Mouse (Mus musculus) intestine, embryonic 16.5 days (tissue): ENCODE measurements at regions not wholly inside any gene's neighbourhood (a gene's known extent, or its start where the extent isn't known, plus 50 kb on each side); places are given as distances from the start of the nearest gene placed in this dataset.

ENCODE experiments used
- ATAC-seq: fragments of 200-750 bp; cut with Nextera tagmentation; 2 replicates; pipeline ENCODE4 v1.8.0; 2017; ENCODE audit warnings: moderate TSS enrichment, moderate library complexity
- H3K27ac ChIP-seq: fragments of 300-500 bp; sonication (generic); 2 replicates; pipeline ENCODE4 v1.5.1; 2014; ENCODE audit warnings: mild to moderate bottlenecking, low read length
- H3K27me3 ChIP-seq: fragments of 300-500 bp; sonication (generic); replicated peaks from 2 replicates; pipeline ENCODE4 v1.6.1; 2014; ENCODE audit warnings: low read length, control low read depth, mixed read lengths; ENCODE audit not compliant: control insufficient read depth, insufficient read depth
- H3K36me3 ChIP-seq: fragments of 300-500 bp; sonication (generic); 2 replicates; pipeline ENCODE4 v1.6.1; 2014; ENCODE audit warnings: low read length, control low read depth; ENCODE audit not compliant: control insufficient read depth, insufficient read depth
- H3K4me1 ChIP-seq: fragments of 300-500 bp; sonication (generic); 2 replicates; pipeline ENCODE4 v1.6.1; 2014; ENCODE audit warnings: low read length, control low read depth, mixed read lengths; ENCODE audit not compliant: control insufficient read depth, insufficient read depth
- H3K4me2 ChIP-seq: fragments of 300-500 bp; sonication (generic); 2 replicates; pipeline ENCODE4 v1.6.1; 2014; ENCODE audit warnings: low read depth, low read length, control low read depth
- H3K4me3 ChIP-seq: fragments of 300-500 bp; sonication (generic); 2 replicates; pipeline ENCODE4 v1.5.1; 2014; ENCODE audit warnings: mild to moderate bottlenecking, low read length
- H3K9ac ChIP-seq: fragments of 300-500 bp; sonication (generic); 2 replicates; pipeline ENCODE4 v1.6.1; 2014; ENCODE audit warnings: low read depth, low read length
- H3K9me3 ChIP-seq: fragments of 300-500 bp; sonication (generic); 2 replicates; pipeline ENCODE4 v1.6.1; 2016; ENCODE audit warnings: low read length, control low read depth; ENCODE audit not compliant: control insufficient read depth
- WGBS: fragments of 180-500 bp; shearing (Covaris S2); extraction: QIAGEN DNeasy Blood & Tissue Kit; methylation state at CpG from one replicate; pipeline ENCODE4 v1.1.7; 2014; 5-methylcytosine and 5-hydroxymethylcytosine counted together

DNA sequence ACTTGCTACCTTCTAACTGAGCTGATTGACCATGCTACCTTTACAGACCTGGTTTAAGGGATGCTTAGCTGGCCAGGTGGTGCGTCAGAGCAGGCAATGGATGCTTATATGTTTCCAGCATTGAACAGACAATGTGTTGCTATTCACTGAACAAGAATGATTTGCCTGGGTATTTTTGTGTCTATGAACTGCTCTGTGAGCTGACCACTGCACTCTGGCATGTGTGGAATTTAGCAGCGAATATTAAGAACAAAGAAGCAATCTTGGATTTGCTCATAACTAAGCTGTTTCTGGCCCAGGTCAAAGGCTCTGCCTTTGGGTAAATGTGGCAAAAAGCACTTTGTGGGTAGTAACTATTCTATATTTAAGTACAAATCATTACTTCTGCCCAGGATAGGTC lies 58.3 kb upstream of the Ccdc39 start:
- WGBS: 75% methylated on average over 2 of the region's 2 CpGs
- no peaks in the 10 kb centered on the region for H3K4me1 ChIP-seq
- H3K9me3 ChIP-seq: no peaks in the 10 kb centered on the region
- no peak overlapping the region for H3K4me2 ChIP-seq
- H3K27me3 ChIP-seq: no peaks in the 10 kb centered on the region
- H3K4me3 ChIP-seq: no peak overlapping the region
- no peaks in the 10 kb centered on the region for H3K36me3 ChIP-seq
- ATAC-seq: no peak
- no peak overlapping the region for H3K9ac ChIP-seq
- H3K27ac ChIP-seq: no peak overlapping the region

DNA sequence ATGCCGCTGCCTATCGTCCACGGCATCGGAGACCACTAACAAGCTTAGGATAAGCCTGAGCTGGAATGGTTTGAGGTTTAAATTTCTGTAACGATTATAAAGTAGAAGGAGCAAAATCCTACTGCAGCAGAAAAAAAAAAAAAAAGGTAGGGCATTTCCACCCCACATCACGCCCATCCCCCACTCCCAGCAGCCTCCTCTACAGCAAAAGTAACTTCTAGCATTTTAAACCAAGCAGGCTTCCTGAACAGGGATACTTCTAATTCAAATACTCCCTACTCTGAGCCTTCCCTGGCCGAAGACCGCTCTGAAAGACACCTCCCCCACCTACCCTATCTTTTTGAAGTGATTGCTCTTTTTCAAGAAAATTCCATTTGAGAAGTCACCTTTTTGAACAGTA lies 59.2 kb upstream of the Ccdc39 start:
- H3K9me3 ChIP-seq: no peaks in the 10 kb centered on the region
- H3K4me3 ChIP-seq: no peak overlapping the region
- no peaks in the 10 kb centered on the region for H3K36me3 ChIP-seq
- H3K4me2 ChIP-seq: no peak overlapping the region
- no peak for ATAC-seq
- H3K4me1 ChIP-seq: no peaks in the 10 kb centered on the region
- no peak overlapping the region for H3K9ac ChIP-seq
- H3K27ac ChIP-seq: no peak overlapping the region
- no peaks in the 10 kb centered on the region for H3K27me3 ChIP-seq
- WGBS: 80% methylated on average over 8 of the region's 8 CpGs

DNA sequence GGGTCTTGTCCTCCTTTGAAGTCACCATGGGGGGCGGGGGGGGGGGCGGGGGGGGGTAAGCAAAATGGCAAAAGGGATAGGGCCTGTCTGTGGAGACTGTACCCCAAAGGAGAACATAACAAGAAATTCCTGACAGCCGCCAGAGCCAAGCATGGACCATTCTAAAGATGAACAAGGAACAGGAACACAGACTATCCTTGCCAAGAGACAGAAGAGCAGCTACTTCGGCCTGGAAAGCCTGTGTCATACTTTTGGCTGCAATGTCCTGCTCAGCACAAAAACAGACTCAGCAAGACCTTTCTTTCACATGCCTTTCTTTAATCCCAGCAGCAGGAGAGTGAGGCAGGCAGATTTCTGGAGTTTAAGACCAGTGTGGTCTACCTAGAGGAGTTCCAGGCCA lies 59.7 kb upstream of the Ccdc39 start:
- Histone ChIP-seq H3K36me3 (no peaks in the 10 kb centered on the region), H3K4me2 (no peak overlapping the region), H3K4me3 (no peak overlapping the region), H3K27me3 (no peaks in the 10 kb centered on the region), H3K4me1 (no peaks in the 10 kb centered on the region), H3K27ac (no peak overlapping the region), H3K9ac (no peak overlapping the region), H3K9me3 (no peaks in the 10 kb centered on the region)
- ATAC-seq: no peak
- 49% methylated on average over 4 of the region's 4 CpGs for WGBS

DNA sequence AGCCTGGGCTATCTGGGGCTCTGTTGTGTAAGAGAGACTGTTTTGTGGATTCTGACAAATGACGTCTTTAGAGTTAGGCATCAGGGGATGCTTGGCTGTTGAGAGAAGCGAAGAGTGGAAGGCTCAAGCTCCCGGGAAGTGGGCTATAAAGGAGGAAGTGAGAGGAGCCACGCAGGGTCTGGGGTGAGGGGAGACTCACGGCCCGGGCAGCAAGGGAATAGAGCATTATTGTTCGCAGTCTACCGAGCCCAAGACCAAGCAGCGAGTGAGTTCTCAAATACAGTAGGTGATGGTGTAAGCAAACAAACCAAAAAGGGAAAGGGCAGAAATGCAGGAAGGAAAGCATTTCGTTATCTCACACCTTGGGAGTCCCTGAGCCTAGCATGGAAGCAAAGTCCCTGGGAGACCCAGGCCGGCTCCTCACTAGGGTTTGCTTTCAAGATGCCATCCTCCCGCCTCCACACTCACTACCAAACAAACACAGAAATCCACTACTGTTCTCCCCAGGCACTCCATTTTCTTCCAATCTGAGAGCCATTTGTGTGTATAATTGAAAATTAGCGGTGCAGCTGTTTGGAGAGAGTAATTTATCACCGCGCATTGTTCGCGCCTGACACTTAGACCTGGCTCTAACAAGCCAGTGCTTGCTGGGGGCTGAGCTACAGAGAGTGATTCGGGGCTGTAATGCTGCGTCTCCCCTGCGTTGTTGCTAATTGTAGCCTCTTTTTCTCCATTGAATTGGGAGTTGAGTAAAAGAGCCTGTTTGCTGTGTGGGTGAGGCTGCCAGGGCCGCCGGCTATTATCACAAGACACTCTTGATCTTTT lies 61.0 kb upstream of the Ccdc39 start:
- Histone ChIP-seq H3K9ac (no peak overlapping the region), H3K27ac (no peak overlapping the region), H3K4me1 (no peaks in the 10 kb centered on the region), H3K27me3 (no peaks in the 10 kb centered on the region), H3K4me3 (no peak overlapping the region), H3K4me2 (no peak overlapping the region), H3K36me3 (no peaks in the 10 kb centered on the region), H3K9me3 (no peaks in the 10 kb centered on the region)
- WGBS: 37% methylated on average over 22 of the region's 22 CpGs
- ATAC-seq: no peak

DNA sequence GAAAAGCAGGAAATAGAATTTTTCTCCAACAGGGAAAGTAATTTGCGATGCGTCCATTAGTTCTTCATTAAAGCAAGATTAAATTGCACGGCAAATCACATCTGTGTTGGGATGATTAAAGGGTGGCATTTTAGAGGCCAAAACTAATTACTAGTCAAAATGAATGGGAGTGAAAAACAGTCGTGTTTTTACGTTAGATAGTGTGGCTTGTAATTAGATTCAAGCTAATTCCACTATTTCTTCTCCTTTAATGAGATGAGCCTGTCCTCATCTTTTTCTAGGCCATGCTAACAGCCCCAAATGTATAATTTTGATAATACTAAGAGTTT lies 61.5 kb upstream of the Ccdc39 start:
- no peak overlapping the region for H3K9ac ChIP-seq
- no peaks in the 10 kb centered on the region for H3K36me3 ChIP-seq
- no peaks in the 10 kb centered on the region for H3K9me3 ChIP-seq
- no peaks in the 10 kb centered on the region for H3K27me3 ChIP-seq
- H3K4me3 ChIP-seq: no peak overlapping the region
- 50% methylated on average over 5 of the region's 5 CpGs for WGBS
- H3K4me1 ChIP-seq: no peaks in the 10 kb centered on the region
- no peak overlapping the region for H3K4me2 ChIP-seq
- no peak for ATAC-seq
- H3K27ac ChIP-seq: no peak overlapping the region

DNA sequence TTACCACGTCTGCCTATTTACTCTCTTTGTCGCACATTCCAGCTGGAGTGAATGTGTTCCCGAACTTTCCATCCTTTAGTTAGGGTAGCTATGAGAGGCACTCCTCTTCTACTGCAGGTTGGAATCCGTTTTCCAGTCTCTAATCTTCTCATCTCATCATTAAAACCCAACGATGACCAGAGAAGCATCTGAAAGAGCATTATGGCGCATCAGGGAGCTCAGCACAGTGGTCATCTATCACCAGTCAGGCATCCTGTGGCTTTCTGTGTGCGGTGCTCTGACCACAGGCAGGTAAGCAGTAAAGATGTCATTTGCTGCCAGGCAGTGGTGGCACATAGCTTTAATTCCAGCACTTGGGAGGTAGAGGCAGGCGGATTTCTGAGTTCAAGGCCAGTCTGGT lies 63.0 kb upstream of the Ccdc39 start:
- H3K4me3 ChIP-seq: no peak overlapping the region
- no peaks in the 10 kb centered on the region for H3K9me3 ChIP-seq
- no peak overlapping the region for H3K9ac ChIP-seq
- no peak overlapping the region for H3K27ac ChIP-seq
- no peaks in the 10 kb centered on the region for H3K4me1 ChIP-seq
- WGBS: 82% methylated on average over 8 of the region's 8 CpGs
- H3K27me3 ChIP-seq: no peaks in the 10 kb centered on the region
- no peak for ATAC-seq
- no peak overlapping the region for H3K4me2 ChIP-seq
- H3K36me3 ChIP-seq: no peaks in the 10 kb centered on the region

DNA sequence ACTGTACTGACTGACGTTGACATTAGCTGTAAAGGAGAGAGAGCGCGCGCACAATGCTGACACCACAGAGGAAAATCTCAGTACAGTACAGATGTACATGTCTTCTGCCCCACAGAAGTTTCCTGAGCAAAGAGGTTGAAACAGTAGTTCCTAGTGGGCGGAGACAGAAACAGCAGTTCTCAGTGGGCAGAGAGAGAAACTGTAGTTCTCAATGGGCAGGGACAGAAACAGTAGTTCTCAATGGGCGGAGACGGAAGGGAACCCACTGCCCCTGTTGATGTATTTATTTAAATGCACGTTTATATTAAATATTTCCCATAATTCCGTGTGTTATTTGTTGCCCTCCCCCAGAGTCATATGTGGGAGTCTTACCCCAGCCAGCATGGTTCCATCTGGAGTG lies 67.4 kb upstream of the Ccdc39 start:
- Histone ChIP-seq H3K4me1 (no peaks in the 10 kb centered on the region), H3K36me3 (no peaks in the 10 kb centered on the region), H3K27ac (no peak overlapping the region), H3K27me3 (no peaks in the 10 kb centered on the region), H3K9me3 (no peaks in the 10 kb centered on the region), H3K4me2 (no peak overlapping the region), H3K4me3 (no peak overlapping the region), H3K9ac (no peak overlapping the region)
- ATAC-seq: no peak
- 81% methylated on average over 9 of the region's 9 CpGs for WGBS

DNA sequence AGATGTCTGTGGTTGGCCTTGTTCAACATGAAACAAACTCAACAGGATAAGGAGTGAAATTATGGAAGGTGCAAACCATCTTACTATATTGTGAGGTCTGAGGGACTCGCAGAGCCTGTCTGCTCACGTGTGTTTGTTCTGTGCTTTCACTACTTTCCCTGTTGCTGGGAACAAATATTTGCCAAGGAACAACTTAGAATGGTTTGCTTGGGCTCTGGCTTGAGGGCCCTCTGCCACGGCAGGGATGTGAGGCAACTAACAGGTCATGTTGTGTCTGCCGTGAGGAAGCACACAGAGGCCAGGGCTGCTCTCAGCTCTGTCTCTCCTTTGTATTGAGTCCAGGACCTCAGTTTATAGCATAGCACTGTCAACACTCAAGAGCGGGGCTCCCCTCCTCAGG lies 69.4 kb upstream of the Ccdc39 start:
- no peak overlapping the region for H3K4me2 ChIP-seq
- no peak overlapping the region for H3K9ac ChIP-seq
- no peaks in the 10 kb centered on the region for H3K36me3 ChIP-seq
- no peak for ATAC-seq
- H3K4me1 ChIP-seq: no peaks in the 10 kb centered on the region
- H3K27me3 ChIP-seq: no peaks in the 10 kb centered on the region
- H3K27ac ChIP-seq: no peak overlapping the region
- no peaks in the 10 kb centered on the region for H3K9me3 ChIP-seq
- H3K4me3 ChIP-seq: no peak overlapping the region
- WGBS: 63% methylated on average over 5 of the region's 5 CpGs

DNA sequence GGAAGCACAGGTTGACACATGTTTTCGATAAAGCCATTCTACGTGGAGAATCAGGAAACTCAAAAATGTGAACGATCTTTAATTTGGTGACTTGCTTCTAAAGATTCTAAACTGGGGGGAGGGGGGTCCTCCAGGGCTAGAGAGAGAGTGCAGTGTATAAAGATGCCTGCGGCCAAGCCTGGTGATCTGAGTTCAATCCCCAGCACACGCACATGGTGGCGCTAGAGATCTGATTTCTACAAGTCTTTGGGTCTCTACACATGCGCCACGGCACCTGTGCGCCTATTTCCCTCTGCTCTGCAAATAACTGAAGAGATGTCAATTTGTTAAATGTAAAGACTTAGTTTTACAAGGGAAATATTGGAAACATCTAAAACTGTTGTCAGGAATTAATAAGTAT lies 70.3 kb upstream of the Ccdc39 start:
- no peaks in the 10 kb centered on the region for H3K9me3 ChIP-seq
- no peak overlapping the region for H3K27ac ChIP-seq
- H3K9ac ChIP-seq: no peak overlapping the region
- no peak for ATAC-seq
- no peaks in the 10 kb centered on the region for H3K27me3 ChIP-seq
- no peak overlapping the region for H3K4me3 ChIP-seq
- no peaks in the 10 kb centered on the region for H3K36me3 ChIP-seq
- H3K4me2 ChIP-seq: no peak overlapping the region
- WGBS: 63% methylated on average over 9 of the region's 9 CpGs
- H3K4me1 ChIP-seq: no peaks in the 10 kb centered on the region

DNA sequence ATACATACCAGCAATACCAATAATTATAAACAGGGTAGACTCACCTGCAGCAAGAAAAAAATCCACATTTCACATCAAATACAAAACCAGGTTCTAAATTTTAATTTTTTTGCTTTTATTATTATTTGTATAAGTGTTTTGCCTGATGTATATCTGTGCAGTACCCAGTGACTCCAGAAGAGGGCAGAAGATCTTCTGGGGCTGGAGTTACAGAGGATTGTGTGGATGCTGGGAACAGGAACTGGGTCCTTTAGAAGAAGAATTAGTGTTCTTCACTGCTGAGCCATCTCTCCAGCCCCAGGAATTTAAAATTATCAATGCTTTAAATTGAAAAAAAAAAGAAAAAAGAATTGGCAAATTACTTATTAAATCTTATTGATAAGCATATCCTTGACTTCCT lies 71.7 kb upstream of the Ccdc39 start:
- Histone ChIP-seq H3K27me3 (no peaks in the 10 kb centered on the region), H3K9ac (no peak overlapping the region), H3K4me3 (no peak overlapping the region), H3K27ac (no peak overlapping the region), H3K9me3 (no peaks in the 10 kb centered on the region), H3K4me1 (no peaks in the 10 kb centered on the region), H3K4me2 (no peak overlapping the region), H3K36me3 (no peaks in the 10 kb centered on the region)
- no peak for ATAC-seq
